Mouse (Mus musculus) liver, embryonic 16.5 days (tissue): ENCODE results near the gene Ggt5. TPM values are rescaled to one million over a fixed set of nuclear protein-coding genes. Genes with fewer than 3 reads are reported as not detected.

Experiments
- ATAC-seq: fragments of 200-750 bp; cut with Nextera tagmentation; 2 replicates; pipeline ENCODE4 v1.8.0; 2017; ENCODE audit warnings: low read depth, mild to moderate bottlenecking, moderate number of reproducible peaks, moderate library complexity
- H3K27ac ChIP-seq: fragments of 300-500 bp; sonication (generic); 2 replicates; pipeline ENCODE4 v1.5.1; 2014; ENCODE audit warnings: mild to moderate bottlenecking, low read length
- H3K27me3 ChIP-seq: fragments of 300-500 bp; sonication (generic); 2 replicates; pipeline ENCODE4 v1.6.1; 2014; ENCODE audit warnings: low read depth, low read length, mixed read lengths; ENCODE audit not compliant: control insufficient read depth, insufficient read depth
- H3K36me3 ChIP-seq: fragments of 300-500 bp; sonication (generic); 2 replicates; pipeline ENCODE4 v1.6.1; 2014; ENCODE audit warnings: mild to moderate bottlenecking; ENCODE audit not compliant: control insufficient read depth, insufficient read depth
- H3K4me1 ChIP-seq: fragments of 300-500 bp; sonication (generic); 2 replicates; pipeline ENCODE4 v1.6.1; 2014; ENCODE audit warnings: low read depth, low read length, mixed read lengths; ENCODE audit not compliant: control insufficient read depth
- H3K4me2 ChIP-seq: fragments of 300-500 bp; sonication (generic); 2 replicates; pipeline ENCODE4 v1.6.1; 2014; ENCODE audit warnings: low read depth, low read length, mixed read lengths
- H3K4me3 ChIP-seq: fragments of 300-500 bp; sonication (generic); 2 replicates; pipeline ENCODE4 v1.5.1; 2014; ENCODE audit warnings: low read depth, mild to moderate bottlenecking, low read length
- H3K9ac ChIP-seq: fragments of 300-500 bp; sonication (generic); 2 replicates; pipeline ENCODE4 v1.6.1; 2014; ENCODE audit warnings: low read depth, low read length
- H3K9me3 ChIP-seq: fragments of 300-500 bp; sonication (generic); replicated peaks from 2 replicates; pipeline ENCODE4 v1.6.1; 2016; ENCODE audit warnings: low read length; ENCODE audit not compliant: control insufficient read depth
- WGBS: fragments of 180-500 bp; shearing (Covaris S2); extraction: QIAGEN DNeasy Blood & Tissue Kit; methylation state at CpG from one replicate; pipeline ENCODE4 v1.1.7; 2014; ENCODE audit not compliant: insufficient replicate concordance; 5-methylcytosine and 5-hydroxymethylcytosine counted together
- polyA plus RNA-seq: library from polyadenylated mRNA; unstranded; fragments of >200 nt; fragmentation: Nextera tagmentation; extraction: Ambion mirVana; gene quantifications from 2 replicates; pipeline ENCODE4 v1.2.1, GENCODE M21; 2015

Ggt5 gene
- polyA plus RNA-seq, 1 experiment from 2014 or later: 0.98 TPM

DNA sequence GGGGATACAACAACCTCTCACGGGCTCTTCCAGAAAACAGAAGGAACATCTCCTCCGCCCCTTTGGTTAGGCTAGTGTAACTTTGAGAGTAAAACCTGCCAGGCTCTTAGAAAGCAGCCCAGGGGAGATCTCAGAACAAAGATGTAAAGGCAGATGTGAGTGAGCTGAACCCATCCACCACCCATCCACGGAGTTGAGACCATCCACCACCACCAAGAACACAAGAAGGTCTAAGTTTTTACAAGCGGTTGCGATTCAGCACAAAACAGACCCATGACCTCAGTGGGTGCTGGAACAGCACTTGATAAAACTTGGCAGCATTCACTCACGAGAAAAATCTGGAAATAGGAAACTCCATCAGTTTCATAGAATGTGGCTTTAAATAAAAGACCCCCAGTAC lies 36.8 kb downstream of the Ggt5 start:
- Histone ChIP-seq H3K27ac (no peak overlapping the region), H3K4me1 (no peaks in the 10 kb centered on the region), H3K4me3 (no peak overlapping the region), H3K27me3 (no peaks in the 10 kb centered on the region), H3K4me2 (no peak overlapping the region), H3K36me3 (no peaks in the 10 kb centered on the region), H3K9ac (no peak overlapping the region), H3K9me3 (no peaks in the 10 kb centered on the region)
- no peak for ATAC-seq
- WGBS: 49% methylated on average over 6 of the region's 6 CpGs

DNA sequence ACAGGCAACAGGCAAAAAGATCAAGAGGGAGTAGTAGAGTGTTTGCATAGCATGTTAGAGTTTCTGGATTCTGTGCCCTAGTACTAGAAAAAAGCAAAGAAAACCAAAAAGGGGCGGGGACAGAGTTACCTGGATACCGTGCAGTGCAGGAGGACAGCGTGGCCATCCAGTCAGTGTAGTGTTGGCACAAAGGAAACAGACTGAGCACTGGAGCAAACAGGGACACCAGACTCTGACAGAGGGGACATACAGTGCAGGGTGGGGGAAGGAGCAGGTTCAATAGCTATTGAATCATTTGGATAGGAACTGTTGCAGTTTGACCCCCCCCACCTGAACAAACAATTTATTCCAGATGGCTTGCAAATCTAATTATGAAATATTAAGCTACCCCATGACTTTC lies 37.9 kb downstream of the Ggt5 start:
- 45% methylated on average over 3 of the region's 3 CpGs for WGBS
- Histone ChIP-seq H3K4me1 (no peaks in the 10 kb centered on the region), H3K9me3 (no peaks in the 10 kb centered on the region), H3K4me3 (no peak overlapping the region), H3K9ac (no peak overlapping the region), H3K4me2 (no peak overlapping the region), H3K36me3 (no peaks in the 10 kb centered on the region), H3K27ac (no peak overlapping the region), H3K27me3 (no peaks in the 10 kb centered on the region; the same call in 1 of the 2 replicates)
- no peak; the same call in 1 of the 2 replicates for ATAC-seq

DNA sequence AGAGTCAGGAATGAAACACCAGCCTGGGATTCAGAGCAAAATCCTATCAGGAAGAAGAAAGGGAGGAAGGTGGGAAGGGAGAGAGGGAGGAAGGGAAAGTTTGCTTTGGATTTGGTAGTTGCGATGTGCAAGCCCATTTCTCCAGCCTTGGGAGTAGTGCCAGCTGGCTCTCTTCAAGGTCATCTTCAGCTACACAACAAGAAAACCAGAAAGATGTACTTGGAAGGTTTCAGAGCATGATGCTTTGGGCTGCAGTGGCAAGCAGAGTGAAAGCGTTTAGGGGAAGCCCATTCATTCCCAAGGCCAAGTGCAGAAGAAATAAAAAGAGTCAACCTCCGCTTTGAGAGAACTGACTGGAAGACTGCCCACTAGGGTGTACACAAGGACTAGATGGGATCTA lies 38.4 kb downstream of the Ggt5 start:
- Histone ChIP-seq H3K36me3 (no peaks in the 10 kb centered on the region), H3K4me1 (no peaks in the 10 kb centered on the region), H3K27me3 (no peaks in the 10 kb centered on the region; the same call in 1 of the 2 replicates), H3K27ac (no peak overlapping the region), H3K9me3 (no peaks in the 10 kb centered on the region), H3K9ac (no peak overlapping the region), H3K4me2 (no peak overlapping the region), H3K4me3 (no peak overlapping the region)
- ATAC-seq: no peak
- 66% methylated on average over 3 of the region's 3 CpGs for WGBS

- H3K4me1 ChIP-seq: no peaks in the 10 kb centered on the region
- no peak overlapping the region for H3K4me2 ChIP-seq
- peaks cover 2% of the 10 kb centered on the region; the same call in 1 of the 2 replicates for H3K27me3 ChIP-seq
- no peaks in the 10 kb centered on the region for H3K9me3 ChIP-seq
- H3K4me3 ChIP-seq: no peak overlapping the region
- 55% methylated on average over 5 of the region's 5 CpGs for WGBS
- ATAC-seq: no peak
- H3K9ac ChIP-seq: no peak overlapping the region
- no peaks in the 10 kb centered on the region for H3K36me3 ChIP-seq
- no peak overlapping the region for H3K27ac ChIP-seq
Observed at GRCm38 (mm10) chr10:75632633-75633032, 43.5 kb downstream of the Ggt5 start.

GRCm38 (mm10) chr10:75633048-75633447 lies 43.9 kb downstream of the Ggt5 start:
- no peak for ATAC-seq
- no peak overlapping the region for H3K27ac ChIP-seq
- no peaks in the 10 kb centered on the region for H3K9me3 ChIP-seq
- H3K4me2 ChIP-seq: no peak overlapping the region
- 66% methylated on average over 5 of the region's 5 CpGs for WGBS
- H3K36me3 ChIP-seq: no peaks in the 10 kb centered on the region
- H3K27me3 ChIP-seq: peaks cover 2% of the 10 kb centered on the region; the same call in 1 of the 2 replicates
- H3K4me3 ChIP-seq: no peak overlapping the region
- no peak overlapping the region for H3K9ac ChIP-seq
- H3K4me1 ChIP-seq: no peaks in the 10 kb centered on the region

DNA sequence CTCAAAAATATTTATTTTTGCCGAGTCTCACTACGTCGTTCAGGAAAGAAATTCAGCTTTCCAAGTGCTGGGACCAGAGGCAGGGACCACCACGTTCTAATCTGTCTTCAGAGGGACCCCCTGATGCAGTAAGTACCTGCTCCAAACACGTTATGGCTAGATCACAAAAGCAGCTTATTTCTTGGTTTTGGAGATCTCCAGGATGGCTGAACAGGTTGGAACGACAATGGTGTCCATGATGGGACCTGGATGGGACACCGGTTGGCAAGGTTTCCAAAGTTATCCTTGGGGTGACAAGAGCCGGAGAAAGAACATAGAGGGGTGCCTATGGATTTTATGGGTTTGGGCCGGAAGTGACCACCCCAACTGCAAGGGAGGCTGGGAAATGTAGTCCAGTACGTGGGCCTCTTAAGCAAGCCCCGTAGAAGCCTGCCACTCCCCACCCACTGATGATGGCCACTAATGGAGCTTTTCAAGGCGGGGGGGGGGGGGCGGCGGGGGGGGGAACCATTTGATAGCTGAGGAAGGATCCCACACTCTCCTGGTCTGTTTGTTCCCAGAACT lies 44.5 kb downstream of the Ggt5 start:
- ATAC-seq: no peak
- H3K9me3 ChIP-seq: no peaks in the 10 kb centered on the region
- no peak overlapping the region for H3K9ac ChIP-seq
- H3K27me3 ChIP-seq: peaks cover 2% of the 10 kb centered on the region; the same call in 1 of the 2 replicates
- no peaks in the 10 kb centered on the region for H3K36me3 ChIP-seq
- H3K4me2 ChIP-seq: no peak overlapping the region
- no peak overlapping the region for H3K27ac ChIP-seq
- WGBS: 55% methylated on average over 14 of the region's 14 CpGs
- H3K4me1 ChIP-seq: no peaks in the 10 kb centered on the region
- no peak overlapping the region for H3K4me3 ChIP-seq

DNA sequence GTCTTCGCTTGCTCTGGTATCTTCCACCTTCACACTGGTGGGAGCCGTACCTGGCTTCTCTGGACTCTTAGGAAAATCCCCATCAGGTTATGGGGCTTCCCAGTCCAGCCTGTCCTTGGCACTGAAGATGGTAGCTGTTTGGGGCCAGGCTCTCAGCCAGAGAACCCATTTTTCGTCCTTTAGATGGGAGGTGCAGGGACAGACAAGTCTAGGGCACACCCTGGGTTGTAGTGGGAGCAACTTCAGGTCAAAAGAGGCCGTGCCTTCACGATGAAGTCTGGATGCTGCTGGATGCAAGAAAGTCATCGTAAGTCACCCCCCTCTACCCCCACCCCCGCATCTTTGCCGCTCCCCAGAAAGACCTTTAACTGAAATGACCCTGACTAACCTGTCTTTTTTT lies 45.5 kb downstream of the Ggt5 start:
- peaks cover 2% of the 10 kb centered on the region; the same call in 1 of the 2 replicates for H3K27me3 ChIP-seq
- H3K27ac ChIP-seq: no peak overlapping the region
- H3K4me3 ChIP-seq: no peak overlapping the region
- no peaks in the 10 kb centered on the region for H3K9me3 ChIP-seq
- no peaks in the 10 kb centered on the region for H3K36me3 ChIP-seq
- H3K9ac ChIP-seq: no peak overlapping the region
- 73% methylated on average over 8 of the region's 8 CpGs for WGBS
- no peak overlapping the region for H3K4me2 ChIP-seq
- H3K4me1 ChIP-seq: no peaks in the 10 kb centered on the region
- ATAC-seq: no peak

- no peak overlapping the region for H3K27ac ChIP-seq
- no peak for ATAC-seq
- WGBS: 57% methylated on average over 14 of the region's 14 CpGs
Observed at GRCm38 (mm10) chr10:75635019-75635692, 46.0 kb downstream of the Ggt5 start.

GRCm38 (mm10) chr10:75635693-75636055 lies 46.5 kb downstream of the Ggt5 start:
- H3K9me3 ChIP-seq: no peaks in the 10 kb centered on the region
- no peaks in the 10 kb centered on the region for H3K4me1 ChIP-seq
- no peak overlapping the region for H3K4me3 ChIP-seq
- 4% methylated on average over 9 of the region's 9 CpGs for WGBS
- H3K27me3 ChIP-seq: peaks cover 2% of the 10 kb centered on the region; the same call in 1 of the 2 replicates
- ATAC-seq: peak; percentile 32
- no peaks in the 10 kb centered on the region for H3K36me3 ChIP-seq
- H3K9ac ChIP-seq: no peak overlapping the region
- no peak overlapping the region for H3K4me2 ChIP-seq
- H3K27ac ChIP-seq: no peak overlapping the region

More at GRCm38 (mm10) chr10:75635019-75635692, 46.0 kb downstream of the Ggt5 start:
- H3K4me2 ChIP-seq: no peak overlapping the region
- no peak overlapping the region for H3K4me3 ChIP-seq
- no peak overlapping the region for H3K9ac ChIP-seq
- no peaks in the 10 kb centered on the region for H3K9me3 ChIP-seq
- peaks cover 2% of the 10 kb centered on the region; the same call in 1 of the 2 replicates for H3K27me3 ChIP-seq
- H3K4me1 ChIP-seq: no peaks in the 10 kb centered on the region
- H3K36me3 ChIP-seq: no peaks in the 10 kb centered on the region
